Mouse (Mus musculus): ENCODE measurements around the gene Chat. TPM values are rescaled to one million over a fixed set of nuclear protein-coding genes. Genes with fewer than 3 reads are reported as not detected.

The Chat gene
- polyA plus RNA-seq, 1 experiment from 2014 or later, result not detected

DNA sequence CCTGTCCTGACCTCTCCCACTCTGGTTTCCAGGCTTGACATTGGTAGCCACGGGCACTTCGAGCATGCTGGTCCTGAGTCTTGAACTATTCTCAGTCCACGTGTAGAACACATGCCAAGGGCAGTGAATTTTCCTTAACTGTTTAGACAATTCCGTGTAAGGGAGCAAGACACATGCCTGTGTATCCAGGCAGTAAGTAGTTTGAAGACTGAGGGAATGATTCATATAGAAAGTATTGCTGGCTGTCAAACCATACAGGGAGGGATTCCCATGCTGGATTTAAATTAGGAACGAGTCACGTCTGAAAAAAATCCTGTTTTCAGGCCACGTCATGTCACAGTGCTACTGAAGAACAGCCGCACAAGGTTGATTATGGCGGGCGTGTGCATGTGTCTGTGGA, 40.5 kb upstream of the Chat start:
- no peak for ATAC-seq (replicated peaks; ENCODE audit: low FRiP score, low read depth)
- no peak for DNase-seq (ENCODE audit: low spot score)

DNA sequence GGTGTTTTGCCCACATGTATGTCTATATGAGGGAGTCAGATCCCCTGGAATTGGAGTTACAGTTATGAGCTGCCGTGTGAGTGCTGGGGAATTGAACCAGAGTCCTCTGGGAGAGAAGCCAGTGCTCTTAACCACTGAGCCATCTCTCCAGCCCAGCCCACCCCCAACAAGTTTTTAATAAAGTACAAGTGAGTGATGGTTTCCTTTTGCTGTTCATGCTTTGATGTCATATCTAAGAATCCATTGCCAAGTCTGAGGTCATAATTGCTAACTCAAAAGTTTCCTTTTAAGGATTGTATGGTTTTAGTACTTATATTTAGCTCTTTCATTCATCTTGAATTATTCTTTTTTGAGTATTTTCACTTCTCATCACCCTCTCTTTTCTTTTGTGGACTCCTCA, 38.1 kb upstream of the Chat start:
- Histone ChIP-seq H3K4me2 (ENCODE audit: low read length) (no peak overlapping the region), H3K9ac (ENCODE audit: low read depth, low read length) (no peak overlapping the region), H3K36me3 (ENCODE audit: insufficient read depth, low read length) (no peaks in the 10 kb centered on the region), H3K4me1 (replicated peaks; ENCODE audit: insufficient read depth, low read length) (no peaks in the 10 kb centered on the region), H3K4me3 (replicated peaks; ENCODE audit: low read depth, low read length) (no peak overlapping the region), H3K27me3 (ENCODE audit: insufficient read depth, low read length) (no peaks in the 10 kb centered on the region), H3K27ac (no peak overlapping the region), H3K9me3 (replicated peaks; ENCODE audit: low read length) (no peaks in the 10 kb centered on the region)
- no peak for TF ChIP-seq CTCF (IDR thresholded peaks at IDR 0.05; ENCODE audit: low read depth)
- no peak for ATAC-seq (replicated peaks; ENCODE audit: low FRiP score, low read depth)
- 74% methylated on average over 1 of the region's 1 CpGs for WGBS
- no peak for DNase-seq (ENCODE audit: low spot score)

More for the DNA sequence above, 40.5 kb upstream of the Chat start:
- Histone ChIP-seq H3K9me3 (replicated peaks; ENCODE audit: low read length) (no peaks in the 10 kb centered on the region), H3K9ac (ENCODE audit: low read depth, low read length) (no peak overlapping the region), H3K27ac (no peak overlapping the region), H3K4me2 (ENCODE audit: low read length) (no peak overlapping the region), H3K36me3 (ENCODE audit: insufficient read depth, low read length) (no peaks in the 10 kb centered on the region), H3K4me1 (replicated peaks; ENCODE audit: insufficient read depth, low read length) (no peaks in the 10 kb centered on the region), H3K27me3 (ENCODE audit: insufficient read depth, low read length) (no peaks in the 10 kb centered on the region), H3K4me3 (replicated peaks; ENCODE audit: low read depth, low read length) (no peak overlapping the region)
- TF ChIP-seq CTCF (IDR thresholded peaks at IDR 0.05; ENCODE audit: low read depth), result no peak
- 85% methylated on average over 10 of the region's 10 CpGs for WGBS

- DNase-seq (ENCODE audit: low spot score) (no peak), ATAC-seq (replicated peaks; ENCODE audit: low FRiP score, low read depth) (no peak)
- no peak overlapping the region for H3K4me3 ChIP-seq (replicated peaks; ENCODE audit: low read depth, low read length)
- no peak overlapping the region for H3K4me2 ChIP-seq (ENCODE audit: low read length)
- H3K9ac ChIP-seq (ENCODE audit: low read depth, low read length), result no peak overlapping the region
- H3K27ac ChIP-seq, result no peak overlapping the region
- no peaks in the 10 kb centered on the region for H3K4me1 ChIP-seq (replicated peaks; ENCODE audit: insufficient read depth, low read length)
- H3K27me3 ChIP-seq (ENCODE audit: insufficient read depth, low read length), result no peaks in the 10 kb centered on the region
- WGBS, result 67% methylated on average over 9 of the region's 9 CpGs
- TF ChIP-seq CTCF (IDR thresholded peaks at IDR 0.05; ENCODE audit: low read depth), result no peak
- no peaks in the 10 kb centered on the region for H3K9me3 ChIP-seq (replicated peaks; ENCODE audit: low read length)
- no peaks in the 10 kb centered on the region for H3K36me3 ChIP-seq (ENCODE audit: insufficient read depth, low read length)
These were observed 37.2 kb upstream of the Chat start for GRCm38 (mm10) chr14:32502764-32503688.

- H3K9me3 ChIP-seq (replicated peaks; ENCODE audit: low read length), result no peaks in the 10 kb centered on the region
- WGBS, result 76% methylated on average over 2 of the region's 2 CpGs
- ATAC-seq (replicated peaks; ENCODE audit: low FRiP score, low read depth) (no peak), DNase-seq (ENCODE audit: low spot score) (no peak)
- H3K4me3 ChIP-seq (replicated peaks; ENCODE audit: low read depth, low read length), result no peak overlapping the region
- H3K27me3 ChIP-seq (ENCODE audit: insufficient read depth, low read length), result no peaks in the 10 kb centered on the region
- TF ChIP-seq CTCF (IDR thresholded peaks at IDR 0.05; ENCODE audit: low read depth), result no peak
- H3K9ac ChIP-seq (ENCODE audit: low read depth, low read length), result no peak overlapping the region
- H3K4me1 ChIP-seq (replicated peaks; ENCODE audit: insufficient read depth, low read length), result no peaks in the 10 kb centered on the region
- H3K27ac ChIP-seq, result no peak overlapping the region
- no peaks in the 10 kb centered on the region for H3K36me3 ChIP-seq (ENCODE audit: insufficient read depth, low read length)
- no peak overlapping the region for H3K4me2 ChIP-seq (ENCODE audit: low read length)
These were observed 35.5 kb upstream of the Chat start for GRCm38 (mm10) chr14:32501303-32501702.

DNA sequence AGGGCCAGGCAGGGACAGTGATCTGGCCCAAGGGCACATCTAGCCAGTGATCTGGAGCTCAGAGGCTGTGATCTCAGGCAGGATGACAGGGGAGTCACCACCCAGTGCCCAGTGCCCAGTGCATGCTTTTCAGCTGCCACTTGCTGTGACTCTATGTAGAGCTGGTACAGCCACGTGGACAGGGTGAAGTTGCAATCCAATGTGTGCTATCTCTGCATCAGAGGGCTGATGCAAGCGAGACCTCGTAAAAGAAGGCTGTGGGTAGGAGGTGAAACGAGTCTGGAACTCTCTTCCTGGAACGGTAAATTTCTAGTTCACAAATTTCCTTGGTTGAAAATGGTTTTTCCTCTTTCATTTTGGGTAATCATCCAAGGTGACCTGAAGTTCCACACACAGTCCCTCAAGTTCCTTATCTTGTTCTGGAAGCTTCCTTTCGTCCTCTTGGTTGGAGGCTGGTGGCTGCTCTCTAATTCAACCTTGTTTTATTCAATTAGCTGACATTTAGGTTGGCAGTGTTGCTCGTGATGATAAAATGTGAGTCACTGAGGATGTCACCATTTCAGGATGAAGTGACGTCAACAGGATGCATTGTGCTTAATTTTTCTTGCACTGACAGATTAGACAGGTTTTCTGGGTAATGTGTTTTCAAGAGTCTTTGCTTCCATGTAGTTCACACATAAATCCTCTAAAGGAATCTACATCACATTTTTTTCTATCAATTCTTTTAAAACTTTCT, 30.5 kb upstream of the Chat start:
- Histone ChIP-seq H3K9ac (ENCODE audit: low read depth, low read length) (no peak overlapping the region), H3K36me3 (ENCODE audit: insufficient read depth, low read length) (no peaks in the 10 kb centered on the region), H3K27me3 (ENCODE audit: insufficient read depth, low read length) (no peaks in the 10 kb centered on the region), H3K27ac (no peak overlapping the region), H3K9me3 (replicated peaks; ENCODE audit: low read length) (no peaks in the 10 kb centered on the region), H3K4me1 (replicated peaks; ENCODE audit: insufficient read depth, low read length) (0 out of 2 replicates have a peak, but pooled peaks cover 7% of the 10 kb centered on the region), H3K4me3 (replicated peaks; ENCODE audit: low read depth, low read length) (no peak overlapping the region), H3K4me2 (ENCODE audit: low read length) (no peak overlapping the region)
- no peak for TF ChIP-seq CTCF (IDR thresholded peaks at IDR 0.05; ENCODE audit: low read depth)
- ATAC-seq (replicated peaks; ENCODE audit: low FRiP score, low read depth) (no peak), DNase-seq (ENCODE audit: low spot score) (no peak)
- WGBS, result 55% methylated on average over 8 of the region's 8 CpGs

GRCm38 (mm10) chr14:32492521-32492920, 26.7 kb upstream of the Chat start:
- 8% methylated on average over 13 of the region's 13 CpGs for whole genome bisulfite sequencing
- no peak for ATAC-seq (replicated peaks; ENCODE audit: low FRiP score, low read depth)
- H3K4me3 ChIP-seq (replicated peaks; ENCODE audit: low read depth, low read length), result 0 out of 2 replicates have a peak overlapping the region, but pooled peaks have one; percentile 13

More at GRCm38 (mm10) chr14:32492521-32492920, 26.7 kb upstream of the Chat start:
- H3K27me3 ChIP-seq (ENCODE audit: insufficient read depth, low read length), result no peaks in the 10 kb centered on the region
- no peaks in the 10 kb centered on the region for H3K36me3 ChIP-seq (ENCODE audit: insufficient read depth, low read length)
- no peak overlapping the region for H3K9ac ChIP-seq (ENCODE audit: low read depth, low read length)
- H3K4me2 ChIP-seq (ENCODE audit: low read length), result peak overlapping the region; percentile 46
- no peak overlapping the region for H3K27ac ChIP-seq
- peak; percentile 31 for DNase-seq (ENCODE audit: low spot score)
- H3K4me1 ChIP-seq (replicated peaks; ENCODE audit: insufficient read depth, low read length), result 0 out of 2 replicates have a peak, but pooled peaks cover 7% of the 10 kb centered on the region
- no peaks in the 10 kb centered on the region for H3K9me3 ChIP-seq (replicated peaks; ENCODE audit: low read length)
- no peak for TF ChIP-seq CTCF (IDR thresholded peaks at IDR 0.05; ENCODE audit: low read depth)
